Mouse (Mus musculus) lung, postnatal 14 days (tissue): ENCODE measurements around the gene Ctdnep1.
"Not testable (repeated sequence)": the region's sequence is repeated elsewhere in the genome, so short reads cannot be mapped to it uniquely, and the experiment has no call there.

Source experiments
- DNase-seq: peaks from one replicate; pipeline ENCODE4 v3.0.0; 2021

Ctdnep1 gene

GRCm38 (mm10) chr11:69952274-69952673, 28.7 kb upstream of the Ctdnep1 start:
- DNase-seq: no peak

- no peak for DNase-seq
Observed at GRCm38 (mm10) chr11:69953267-69953915, 27.6 kb upstream of the Ctdnep1 start.

GRCm38 (mm10) chr11:69955618-69956017, 25.3 kb upstream of the Ctdnep1 start:
- not testable (repeated sequence) for DNase-seq

- no peak for DNase-seq
Observed at GRCm38 (mm10) chr11:69956218-69956617, 24.7 kb upstream of the Ctdnep1 start.

GRCm38 (mm10) chr11:69960616-69961015, 20.3 kb upstream of the Ctdnep1 start:
- no peak for DNase-seq

GRCm38 (mm10) chr11:69961841-69962240, 19.1 kb upstream of the Ctdnep1 start:
- no peak for DNase-seq

GRCm38 (mm10) chr11:69964650-69965270, 16.2 kb upstream of the Ctdnep1 start, which contains the start of gene Cldn7:
Gene Cldn7 (plus strand): TSS chr11:69964779.
- DNase-seq: no peak

- DNase-seq: peak; percentile 79
Observed at GRCm38 (mm10) chr11:69965271-69966005, 15.5 kb upstream of the Ctdnep1 start.

- DNase-seq: peak; percentile 47
Observed at GRCm38 (mm10) chr11:69966006-69966859, 14.7 kb upstream of the Ctdnep1 start.

- DNase-seq: no peak
Observed at GRCm38 (mm10) chr11:69966860-69967517, 14.0 kb upstream of the Ctdnep1 start.

- no peak for DNase-seq
Observed at GRCm38 (mm10) chr11:69968793-69969192, 12.2 kb upstream of the Ctdnep1 start.

GRCm38 (mm10) chr11:69970222-69970621, 10.7 kb upstream of the Ctdnep1 start:
- DNase-seq: no peak

- no peak for DNase-seq
Observed at GRCm38 (mm10) chr11:69970775-69971174, 10.2 kb upstream of the Ctdnep1 start.

GRCm38 (mm10) chr11:69974907-69975306, 6.0 kb upstream of the Ctdnep1 start:
- DNase-seq: no peak

GRCm38 (mm10) chr11:69976271-69976670, 4.7 kb upstream of the Ctdnep1 start:
- no peak for DNase-seq

- DNase-seq: no peak
Observed at GRCm38 (mm10) chr11:69979827-69980195, 1.1 kb upstream of the Ctdnep1 start.

GRCm38 (mm10) chr11:69980196-69981140, 488 bp upstream of the Ctdnep1 start:
- DNase-seq: peak; percentile 96

- no peak for DNase-seq
Observed at GRCm38 (mm10) chr11:69982225-69982624, 1.3 kb downstream of the Ctdnep1 start, which contains the start of gene Elp5. Gene Elp5 (minus strand): TSS chr11:69982517.

GRCm38 (mm10) chr11:69982877-69983276, 1.9 kb downstream of the Ctdnep1 start:
- no peak for DNase-seq

- no peak for DNase-seq
Observed at GRCm38 (mm10) chr11:69983377-69983776, 2.4 kb downstream of the Ctdnep1 start.

- DNase-seq: no peak
Observed at GRCm38 (mm10) chr11:69984431-69984830, 3.5 kb downstream of the Ctdnep1 start.
